Mouse (Mus musculus) hindbrain, embryonic 13.5 days (tissue): ENCODE data around the gene Hspa12a. TPM values are rescaled to one million over a fixed set of nuclear protein-coding genes. Genes with fewer than 3 reads are reported as not detected.

Experiments used
- ATAC-seq: fragments of 200-750 bp; cut with Nextera tagmentation; 2 replicates; pipeline ENCODE4 v1.8.0; 2017; ENCODE audit warnings: moderate TSS enrichment; ENCODE audit not compliant: low FRiP score
- H3K27ac ChIP-seq: fragments of 300-500 bp; sonication (generic); 2 replicates; pipeline ENCODE4 v1.5.1; 2015; ENCODE audit warnings: inconsistent platforms, mild to moderate bottlenecking, moderate library complexity
- H3K27me3 ChIP-seq: fragments of 300-500 bp; sonication (generic); 2 replicates; pipeline ENCODE4 v1.6.1; 2015; ENCODE audit warnings: mild to moderate bottlenecking, inconsistent platforms
- H3K36me3 ChIP-seq: fragments of 300-500 bp; sonication (generic); 2 replicates; pipeline ENCODE4 v1.6.1; 2015; ENCODE audit warnings: mild to moderate bottlenecking, inconsistent platforms
- H3K4me1 ChIP-seq: fragments of 300-500 bp; sonication (generic); replicated peaks from 2 replicates; pipeline ENCODE4 v1.6.1; 2015; ENCODE audit warnings: inconsistent platforms
- H3K4me2 ChIP-seq: fragments of 300-500 bp; sonication (generic); 2 replicates; pipeline ENCODE4 v1.6.1; 2015; ENCODE audit warnings: inconsistent platforms, mild to moderate bottlenecking, moderate library complexity
- H3K4me3 ChIP-seq: fragments of 300-500 bp; sonication (generic); 2 replicates; pipeline ENCODE4 v1.5.1; 2015; ENCODE audit warnings: mild to moderate bottlenecking, inconsistent platforms
- H3K9ac ChIP-seq: fragments of 300-500 bp; sonication (generic); 2 replicates; pipeline ENCODE4 v1.6.1; 2015; ENCODE audit warnings: mild to moderate bottlenecking, inconsistent platforms
- H3K9me3 ChIP-seq: fragments of 300-500 bp; sonication (generic); 2 replicates; pipeline ENCODE4 v1.6.1; 2016; ENCODE audit warnings: inconsistent platforms
- WGBS: fragments of 180-500 bp; shearing (Covaris S2); methylation state at CpG from one replicate; pipeline ENCODE4 v1.1.7; 2015; 5-methylcytosine and 5-hydroxymethylcytosine counted together
- polyA plus RNA-seq: library from polyadenylated mRNA; unstranded; fragments of >200 nt; fragmentation: Nextera tagmentation; extraction: Ambion mirVana; gene quantifications from 2 replicates; pipeline ENCODE4 v1.2.1, GENCODE M21; 2015

Hspa12a gene
- polyA plus RNA-seq, 1 experiment from 2014 or later, result 49.0 TPM

DNA sequence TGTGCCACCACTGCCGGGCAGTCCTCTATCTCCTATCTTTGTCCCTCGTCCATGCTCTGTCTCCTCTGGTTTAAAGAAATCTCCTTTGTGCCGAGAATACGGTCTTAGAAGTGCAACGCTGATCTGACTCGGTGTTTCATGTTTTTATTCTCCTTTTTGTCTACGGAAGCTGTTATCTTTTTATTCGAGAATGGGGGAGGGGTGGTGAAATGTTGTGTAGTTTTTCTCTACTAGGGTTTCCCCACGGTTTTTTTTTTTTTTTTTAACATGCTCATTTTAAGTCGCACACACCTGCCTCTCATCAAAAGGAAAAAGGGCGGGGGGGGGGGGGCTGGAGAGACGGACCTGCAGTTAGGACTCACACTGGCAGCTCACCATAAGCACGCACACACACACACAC, 8.8 kb upstream of the Hspa12a start:
- Histone ChIP-seq H3K36me3 (no peaks in the 10 kb centered on the region), H3K4me3 (no peak overlapping the region), H3K27ac (no peak overlapping the region), H3K9ac (no peak overlapping the region), H3K27me3 (peaks cover 78% of the 10 kb centered on the region), H3K4me2 (no peak overlapping the region), H3K9me3 (no peaks in the 10 kb centered on the region), H3K4me1 (no peaks in the 10 kb centered on the region)
- no peak for ATAC-seq
- 77% methylated on average over 12 of the region's 13 CpGs for WGBS

DNA sequence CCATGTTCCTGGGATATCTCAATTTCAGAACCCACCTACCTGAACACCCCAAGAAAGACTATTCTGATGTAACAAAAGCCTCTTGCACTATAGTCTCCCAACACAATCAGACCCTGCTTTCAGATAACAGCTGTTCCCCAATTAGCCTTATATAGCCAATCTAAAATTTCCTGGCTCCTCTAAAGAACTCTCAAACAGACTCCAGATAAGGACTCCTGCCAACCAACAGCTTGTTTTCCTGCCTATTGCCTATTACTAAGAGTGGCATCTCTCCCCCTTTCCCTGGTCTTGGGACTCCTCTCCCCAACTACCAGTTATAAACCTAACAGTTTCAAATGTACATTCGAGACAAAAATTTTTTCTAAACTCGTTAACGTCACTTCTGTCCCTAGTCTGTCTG, 8.1 kb upstream of the Hspa12a start:
- 86% methylated on average over 3 of the region's 3 CpGs for WGBS
- H3K4me2 ChIP-seq, result no peak overlapping the region
- H3K4me1 ChIP-seq, result no peaks in the 10 kb centered on the region
- no peak overlapping the region for H3K4me3 ChIP-seq
- H3K27ac ChIP-seq, result no peak overlapping the region
- ATAC-seq, result no peak
- H3K9ac ChIP-seq, result no peak overlapping the region
- no peaks in the 10 kb centered on the region for H3K9me3 ChIP-seq
- H3K36me3 ChIP-seq, result no peaks in the 10 kb centered on the region
- H3K27me3 ChIP-seq, result peaks cover 85% of the 10 kb centered on the region

GRCm38 (mm10) chr19:58945959-58946358, 2.5 kb upstream of the Hspa12a start:
- Histone ChIP-seq H3K4me1 (peaks cover 12% of the 10 kb centered on the region), H3K4me3 (no peak overlapping the region), H3K36me3 (no peaks in the 10 kb centered on the region), H3K4me2 (no peak overlapping the region), H3K27me3 (peaks cover 72% of the 10 kb centered on the region), H3K27ac (no peak overlapping the region), H3K9me3 (no peaks in the 10 kb centered on the region), H3K9ac (no peak overlapping the region)
- 90% methylated on average over 7 of the region's 7 CpGs for WGBS
- no peak for ATAC-seq

DNA sequence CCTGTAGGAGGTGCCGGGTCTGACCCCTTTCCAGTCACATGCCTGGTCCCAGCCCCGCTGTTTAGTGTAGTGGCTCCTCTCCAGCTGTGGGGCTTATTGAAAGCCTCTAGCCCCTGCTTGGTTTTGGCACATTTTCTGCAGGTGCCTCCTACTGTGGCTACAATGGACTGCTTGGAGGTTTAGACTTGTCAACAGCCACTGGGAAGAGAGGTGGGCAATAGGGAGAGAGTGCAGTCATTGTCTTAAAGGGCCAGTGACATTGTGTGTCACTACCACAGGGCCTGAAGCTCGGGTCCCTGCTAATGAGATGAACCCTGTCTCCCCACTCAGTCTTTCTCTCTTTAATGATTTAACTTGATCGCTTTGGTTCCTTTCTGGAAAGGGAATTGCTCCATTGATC, 10.4 kb downstream of the Hspa12a start:
- Histone ChIP-seq H3K27me3 (peaks cover 91% of the 10 kb centered on the region), H3K4me3 (no peak overlapping the region), H3K36me3 (no peaks in the 10 kb centered on the region), H3K27ac (no peak overlapping the region), H3K4me1 (peaks cover 18% of the 10 kb centered on the region), H3K4me2 (no peak overlapping the region), H3K9ac (no peak overlapping the region), H3K9me3 (no peaks in the 10 kb centered on the region)
- 5% methylated on average over 4 of the region's 4 CpGs for WGBS
- no peak for ATAC-seq

DNA sequence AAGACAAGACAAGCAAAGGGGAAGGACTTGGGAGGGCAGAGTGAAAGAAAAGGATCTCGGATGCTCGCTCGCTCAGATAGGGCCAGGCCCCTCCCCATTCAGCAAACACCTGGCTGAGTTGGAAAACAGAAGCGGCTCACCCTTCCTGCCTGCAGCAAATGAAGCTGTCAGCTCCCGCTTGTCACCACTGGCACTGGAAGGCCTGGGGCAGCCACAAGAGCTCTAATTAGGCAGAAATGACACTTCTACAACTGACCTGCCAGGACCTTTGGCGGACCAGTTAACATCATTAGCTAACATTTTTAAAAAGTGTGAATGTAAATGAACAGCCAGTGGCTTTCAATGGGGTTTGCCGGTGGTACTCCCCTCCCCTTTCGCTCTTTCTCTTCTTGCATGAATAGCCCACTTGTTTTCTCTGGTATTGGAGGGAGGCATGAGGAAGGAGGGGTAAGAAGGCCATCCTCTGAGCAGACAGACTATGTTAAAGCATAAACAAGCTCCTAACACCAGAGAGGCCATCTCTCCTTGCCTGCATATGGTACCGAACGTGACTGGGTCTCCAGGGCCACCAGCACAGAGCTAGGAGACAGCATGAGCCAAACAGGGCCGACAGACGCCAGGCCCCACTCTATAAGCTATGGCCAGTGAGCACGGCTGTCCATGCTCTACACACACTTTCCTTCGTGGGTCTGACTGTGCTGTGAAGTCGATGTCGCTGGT, 12.2 kb downstream of the Hspa12a start:
- Histone ChIP-seq H3K9me3 (no peaks in the 10 kb centered on the region), H3K4me1 (peaks cover 18% of the 10 kb centered on the region), H3K4me2 (no peak overlapping the region), H3K4me3 (no peak overlapping the region), H3K36me3 (no peaks in the 10 kb centered on the region), H3K27ac (no peak overlapping the region), H3K27me3 (peaks cover 96% of the 10 kb centered on the region), H3K9ac (peak overlapping the region; percentile 2; the same call in 1 of the 2 replicates)
- ATAC-seq, result peak; percentile 21; the same call in 1 of the 2 replicates
- WGBS, result 9% methylated on average over 16 of the region's 16 CpGs

- 24% methylated on average over 7 of the region's 7 CpGs for WGBS
- peaks cover 74% of the 10 kb centered on the region for H3K27me3 ChIP-seq
- no peak overlapping the region for H3K9ac ChIP-seq
- no peak for ATAC-seq
- H3K36me3 ChIP-seq, result no peaks in the 10 kb centered on the region
- H3K4me3 ChIP-seq, result no peak overlapping the region
- no peak overlapping the region for H3K27ac ChIP-seq
- H3K4me1 ChIP-seq, result peaks cover 10% of the 10 kb centered on the region; the same call in 1 of the 2 replicates
- H3K4me2 ChIP-seq, result peak overlapping the region; percentile 31; the same call in 1 of the 2 replicates
- H3K9me3 ChIP-seq, result no peaks in the 10 kb centered on the region
Observed at GRCm38 (mm10) chr19:58919148-58919547, 24.3 kb downstream of the Hspa12a start.

- Histone ChIP-seq H3K4me2 (peak overlapping the region; percentile 31; the same call in 1 of the 2 replicates), H3K36me3 (no peaks in the 10 kb centered on the region), H3K4me1 (peaks cover 10% of the 10 kb centered on the region; the same call in 1 of the 2 replicates), H3K4me3 (0 out of 2 replicates have a peak overlapping the region, but pooled peaks have one; percentile 7), H3K9ac (no peak overlapping the region), H3K9me3 (no peaks in the 10 kb centered on the region), H3K27me3 (peaks cover 77% of the 10 kb centered on the region), H3K27ac (no peak overlapping the region)
- ATAC-seq, result no peak
- WGBS, result 19% methylated on average over 11 of the region's 11 CpGs
Observed at GRCm38 (mm10) chr19:58918597-58918996, 24.9 kb downstream of the Hspa12a start.

DNA sequence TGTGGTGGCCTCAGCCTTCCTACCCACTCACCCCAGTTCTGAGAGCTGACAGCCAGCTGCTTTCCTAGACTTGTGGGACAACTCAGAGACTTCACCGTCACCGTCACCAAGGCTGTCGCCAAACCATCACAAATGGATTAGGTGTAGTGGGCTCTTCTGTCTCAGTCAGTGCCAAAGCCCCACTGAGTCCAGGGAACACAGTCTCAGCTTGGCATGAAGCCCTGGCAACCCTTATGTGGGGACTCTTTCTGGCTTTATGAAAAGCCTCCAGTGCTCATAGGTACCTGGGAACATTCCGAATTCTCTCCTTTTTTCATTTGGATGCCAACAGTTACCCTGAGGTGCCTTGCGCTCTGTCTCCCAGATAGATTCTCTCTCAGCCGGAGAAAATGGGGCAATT, 30.2 kb downstream of the Hspa12a start:
- H3K9me3 ChIP-seq, result no peaks in the 10 kb centered on the region
- H3K27me3 ChIP-seq, result peaks cover 58% of the 10 kb centered on the region
- H3K27ac ChIP-seq, result no peak overlapping the region
- no peak overlapping the region for H3K9ac ChIP-seq
- no peak for ATAC-seq
- 76% methylated on average over 6 of the region's 6 CpGs for WGBS
- H3K4me2 ChIP-seq, result no peak overlapping the region
- H3K4me3 ChIP-seq, result no peak overlapping the region
- H3K4me1 ChIP-seq, result peaks cover 7% of the 10 kb centered on the region
- no peaks in the 10 kb centered on the region for H3K36me3 ChIP-seq

DNA sequence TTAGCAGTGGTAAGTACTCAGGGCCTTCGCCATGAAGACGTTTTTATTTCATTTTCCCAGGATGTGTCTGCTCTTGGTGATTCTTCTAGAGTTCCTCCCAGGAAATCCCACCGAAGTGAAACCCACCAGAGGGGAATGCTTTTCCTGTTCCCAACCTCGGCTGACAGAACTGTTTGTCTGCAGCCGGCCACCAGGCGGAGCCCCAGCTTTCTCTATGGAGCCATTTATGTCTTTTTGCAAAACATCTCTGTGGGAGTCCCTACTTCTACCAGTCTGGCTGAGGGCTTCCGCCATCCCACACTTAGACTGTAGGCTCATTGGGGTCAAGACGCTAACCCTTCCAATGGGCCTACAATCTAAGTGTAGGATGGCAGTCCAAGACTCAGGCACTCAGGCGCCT, 32.1 kb downstream of the Hspa12a start:
- Histone ChIP-seq H3K27ac (no peak overlapping the region), H3K9me3 (no peaks in the 10 kb centered on the region), H3K4me1 (peaks cover 7% of the 10 kb centered on the region), H3K4me2 (peak overlapping the region; percentile 52), H3K4me3 (peak overlapping the region; percentile 34), H3K27me3 (peaks cover 48% of the 10 kb centered on the region), H3K36me3 (no peaks in the 10 kb centered on the region), H3K9ac (peak overlapping the region; percentile 66; the same call in 1 of the 2 replicates)
- ATAC-seq, result peak; percentile 72
- 11% methylated on average over 9 of the region's 9 CpGs for WGBS

GRCm38 (mm10) chr19:58910941-58911368, 32.5 kb downstream of the Hspa12a start:
- Histone ChIP-seq H3K36me3 (no peaks in the 10 kb centered on the region), H3K27ac (no peak overlapping the region), H3K9me3 (no peaks in the 10 kb centered on the region), H3K4me3 (peak overlapping the region; percentile 34), H3K4me1 (peaks cover 7% of the 10 kb centered on the region), H3K27me3 (peaks cover 48% of the 10 kb centered on the region), H3K9ac (peak overlapping the region; percentile 66), H3K4me2 (peak overlapping the region; percentile 52)
- 2% methylated on average over 11 of the region's 11 CpGs for WGBS
- peak; percentile 62; the same call in 1 of the 2 replicates for ATAC-seq

DNA sequence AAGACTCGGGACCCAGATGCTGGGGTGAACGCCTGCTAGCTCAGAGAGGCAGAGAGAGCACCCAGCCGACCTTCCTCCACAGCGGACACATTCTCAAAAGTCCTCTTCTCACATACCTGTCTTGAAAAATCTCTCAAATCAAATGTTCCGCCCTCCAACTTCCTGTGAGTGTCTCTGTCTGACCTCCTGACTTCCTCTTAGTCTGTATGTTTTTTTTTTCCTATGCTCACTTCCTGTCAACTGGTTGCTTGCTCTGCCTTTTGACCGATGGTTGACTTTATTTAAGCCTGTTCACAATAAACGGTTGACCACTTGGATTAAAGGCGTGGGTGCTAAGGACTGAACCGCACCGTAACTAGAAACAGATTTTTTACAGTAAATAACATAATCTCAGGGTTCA, 35.4 kb downstream of the Hspa12a start:
- Histone ChIP-seq H3K27me3 (peaks cover 50% of the 10 kb centered on the region), H3K9me3 (no peaks in the 10 kb centered on the region), H3K27ac (no peak overlapping the region), H3K4me3 (no peak overlapping the region), H3K4me1 (peaks cover 12% of the 10 kb centered on the region), H3K9ac (no peak overlapping the region), H3K4me2 (no peak overlapping the region), H3K36me3 (no peaks in the 10 kb centered on the region)
- WGBS, result 85% methylated on average over 10 of the region's 10 CpGs
- ATAC-seq, result no peak

- no peak for ATAC-seq
- H3K36me3 ChIP-seq, result no peaks in the 10 kb centered on the region
- WGBS, result 48% methylated on average over 9 of the region's 9 CpGs
- no peak overlapping the region for H3K27ac ChIP-seq
- H3K27me3 ChIP-seq, result peaks cover 42% of the 10 kb centered on the region
- no peak overlapping the region for H3K4me2 ChIP-seq
- H3K9ac ChIP-seq, result no peak overlapping the region
- H3K4me3 ChIP-seq, result no peak overlapping the region
- no peaks in the 10 kb centered on the region for H3K9me3 ChIP-seq
- peaks cover 12% of the 10 kb centered on the region for H3K4me1 ChIP-seq
Observed at GRCm38 (mm10) chr19:58906685-58907084, 36.8 kb downstream of the Hspa12a start.

DNA sequence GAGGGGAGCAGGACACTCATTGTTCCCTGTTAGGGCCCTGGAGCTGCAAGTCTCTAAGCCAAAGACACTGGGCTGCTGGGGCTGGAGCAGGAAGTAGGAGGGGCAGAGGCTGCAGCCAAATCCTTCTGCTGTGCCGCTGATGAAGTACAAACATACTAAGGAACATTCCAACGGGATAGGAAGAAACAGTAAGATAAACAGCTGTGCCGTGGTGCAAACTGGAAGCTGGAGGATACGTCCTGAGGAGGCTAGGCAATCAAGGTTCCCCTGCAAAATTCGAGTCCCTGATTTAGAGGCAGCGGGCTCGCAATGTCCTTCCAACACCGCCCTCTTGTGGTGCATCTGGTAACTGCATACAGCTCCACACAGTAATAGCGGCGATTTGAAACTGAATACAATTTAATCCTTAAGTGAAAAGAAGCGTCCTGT, 39.5 kb downstream of the Hspa12a start:
- Histone ChIP-seq H3K27me3 (peaks cover 42% of the 10 kb centered on the region), H3K4me3 (peak overlapping the region; percentile 28), H3K4me1 (0 out of 2 replicates have a peak, but pooled peaks cover 5% of the 10 kb centered on the region), H3K36me3 (no peaks in the 10 kb centered on the region), H3K9me3 (no peaks in the 10 kb centered on the region), H3K4me2 (peak overlapping the region; percentile 51), H3K9ac (0 out of 2 replicates have a peak overlapping the region, but pooled peaks have one; percentile 11), H3K27ac (no peak overlapping the region)
- 2% methylated on average over 11 of the region's 11 CpGs for WGBS
- no peak; the same call in 1 of the 2 replicates for ATAC-seq
